Mouse (Mus musculus): ENCODE data around the gene Nanos2. TPM values are rescaled to one million over a fixed set of nuclear protein-coding genes. Genes with fewer than 3 reads are reported as not detected.
A peak's percentile ranks its signal among the peaks of the same experiment; 100 is the strongest.

Nanos2 gene
- total RNA-seq, 2 experiments from 2014 or later: 0.53 to 0.76 TPM

- intact Hi-C loops (cut with DNase I): no loop called here
- DNase-seq (ENCODE audit: low spot score in 2 of 2): no peak
These were observed 1.6 kb downstream of the Nanos2 start for GRCm38 (mm10) chr7:18988780-18989179.

- intact Hi-C loops (cut with DNase I): loop anchor here (2.0 to 5.0 kb wide), 2 partner anchors 65 to 93 kb away; partner anchors contain the start of gene Nova2
- DNase-seq (ENCODE audit: low spot score in 2 of 2): peak in 1 of 2 experiments; percentile 45
These were observed 2.8 kb downstream of the Nanos2 start for GRCm38 (mm10) chr7:18989995-18990394.

GRCm38 (mm10) chr7:18990601-18991295 is 3.5 kb downstream of the Nanos2 start, which contains the start of gene Mypop:
TSS of gene Mypop (plus strand) at chr7:18991245.
- intact Hi-C loops (cut with DNase I): loop anchor here (2.0 to 5.0 kb wide), 2 partner anchors 66 to 93 kb away; partner anchors contain the start of gene Nova2
- peak; percentile 100 for DNase-seq (ENCODE audit: low spot score in 2 of 2)

GRCm38 (mm10) chr7:18991660-18992293 is 4.6 kb downstream of the Nanos2 start:
- peak in 1 of 2 experiments; percentile 51 for DNase-seq (ENCODE audit: low spot score in 2 of 2)

GRCm38 (mm10) chr7:18992294-18992675 is 5.1 kb downstream of the Nanos2 start:
- peak in 1 of 2 experiments; percentile 68 for DNase-seq (ENCODE audit: low spot score in 2 of 2)
- intact Hi-C loops (cut with DNase I): loop anchor here (5.0 kb wide), 1 partner anchor 95 kb away; no protein-coding TSS in a partner anchor

More at GRCm38 (mm10) chr7:18991660-18992293, 4.6 kb downstream of the Nanos2 start:
- intact Hi-C loops (cut with DNase I): loop anchor here (2.0 to 5.0 kb wide), 2 partner anchors 67 to 94 kb away; partner anchors contain the start of gene Nova2

- no peak for DNase-seq (ENCODE audit: low spot score in 2 of 2)
- intact Hi-C loops (cut with DNase I): loop anchor here (5.0 kb wide), 1 partner anchor 96 kb away; no protein-coding TSS in a partner anchor
These were observed 5.8 kb downstream of the Nanos2 start for GRCm38 (mm10) chr7:18993036-18993435.

- intact Hi-C loops (cut with DNase I): no loop called here
- no peak for DNase-seq (ENCODE audit: low spot score in 2 of 2)
These were observed 11.6 kb downstream of the Nanos2 start for GRCm38 (mm10) chr7:18998835-18999234.

- no peak for DNase-seq (ENCODE audit: low spot score in 2 of 2)
- intact Hi-C loops (cut with DNase I): no loop called here
These were observed 13.2 kb downstream of the Nanos2 start for GRCm38 (mm10) chr7:19000421-19000820.

GRCm38 (mm10) chr7:19001066-19001806 is 14.0 kb downstream of the Nanos2 start:
- intact Hi-C loops (cut with DNase I): no loop called here
- DNase-seq (ENCODE audit: low spot score in 2 of 2): no peak

GRCm38 (mm10) chr7:19001807-19002085 is 14.5 kb downstream of the Nanos2 start:
- no peak for DNase-seq (ENCODE audit: low spot score in 2 of 2)
- intact Hi-C loops (cut with DNase I): no loop called here

GRCm38 (mm10) chr7:19002115-19002514 is 14.9 kb downstream of the Nanos2 start:
- intact Hi-C loops (cut with DNase I): no loop called here
- no peak for DNase-seq (ENCODE audit: low spot score in 2 of 2)

GRCm38 (mm10) chr7:19002848-19003498 is 15.8 kb downstream of the Nanos2 start:
- intact Hi-C loops (cut with DNase I): no loop called here
- peak; percentile 83 to 93 for DNase-seq (ENCODE audit: low spot score in 2 of 2)

- DNase-seq (ENCODE audit: low spot score in 2 of 2): peak; percentile 94 to 96
- intact Hi-C loops (cut with DNase I): no loop called here
These were observed 16.9 kb downstream of the Nanos2 start, which contains the start of gene Irf2bp1 for GRCm38 (mm10) chr7:19003902-19004630. TSS of gene Irf2bp1 (plus strand) at chr7:19004044.

- intact Hi-C loops (cut with DNase I): no loop called here
- DNase-seq (ENCODE audit: low spot score in 2 of 2): no peak
These were observed 17.5 kb downstream of the Nanos2 start for GRCm38 (mm10) chr7:19004631-19005079.

GRCm38 (mm10) chr7:19005417-19006121 is 18.4 kb downstream of the Nanos2 start:
- intact Hi-C loops (cut with DNase I): loop anchor here (2.0 kb wide), 1 partner anchor 17 kb away; the partner anchor contains the start of gene Foxa3
- no peak for DNase-seq (ENCODE audit: low spot score in 2 of 2)

GRCm38 (mm10) chr7:19006476-19006875 is 19.3 kb downstream of the Nanos2 start:
- intact Hi-C loops (cut with DNase I): loop anchor here (2.0 kb wide), 1 partner anchor 16 kb away; the partner anchor contains the start of gene Foxa3
- peak; percentile 81 to 92 for DNase-seq (ENCODE audit: low spot score in 2 of 2)

- intact Hi-C loops (cut with DNase I): loop anchor here (2.0 kb wide), 1 partner anchor 15 kb away; the partner anchor contains the start of gene Foxa3
- DNase-seq (ENCODE audit: low spot score in 2 of 2): no peak
These were observed 20.1 kb downstream of the Nanos2 start for GRCm38 (mm10) chr7:19007026-19007977.

All from left cerebral cortex, postnatal 25 days (tissue).